Mouse (Mus musculus) frontal cortex, postnatal 14 days (tissue): ENCODE results near the gene Tmem35b.

Experiments used
- DNase-seq, 2 experiments: peaks; one replicate each; pipeline ENCODE4 v3.0.0; 2022; ENCODE audit warnings: low spot score in 2 of 2

Tmem35b gene

DNA sequence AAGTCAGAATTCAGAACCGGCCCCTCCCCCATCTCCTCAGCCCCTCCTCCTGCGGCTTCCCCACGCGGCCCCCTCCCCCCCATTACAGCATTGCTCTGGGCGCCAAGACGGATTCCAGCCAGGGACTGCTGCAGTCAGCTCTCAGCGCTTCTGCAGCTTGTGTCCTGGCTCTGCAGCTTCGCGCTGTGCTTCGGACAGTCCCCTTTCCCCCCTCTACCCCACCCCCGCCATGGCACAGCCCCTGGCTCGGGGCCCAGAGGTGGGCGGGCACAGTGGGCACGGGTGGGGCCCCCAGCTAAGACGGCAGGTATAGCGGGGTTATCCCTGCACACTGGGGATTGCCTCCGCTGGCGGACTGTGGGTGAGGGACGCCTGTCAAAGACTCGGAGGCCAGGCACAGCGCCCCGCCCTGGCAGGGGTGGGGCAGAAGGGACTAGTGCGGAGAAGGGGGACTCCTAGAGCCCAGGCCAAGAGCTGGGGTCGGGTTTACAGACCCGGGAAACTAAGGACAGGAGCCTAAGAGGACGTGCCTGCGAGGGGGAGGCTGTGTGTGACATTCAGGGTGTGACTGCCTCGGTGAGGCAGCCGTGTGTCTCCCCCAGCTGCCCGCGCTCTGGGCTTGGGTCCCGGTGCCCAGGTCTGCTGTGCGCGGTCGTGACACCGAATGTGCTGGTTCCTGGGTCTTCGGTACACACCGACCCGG, 44.9 kb downstream of the Tmem35b start:
- peak in 1 of 2 experiments; percentile 64 for DNase-seq

DNA sequence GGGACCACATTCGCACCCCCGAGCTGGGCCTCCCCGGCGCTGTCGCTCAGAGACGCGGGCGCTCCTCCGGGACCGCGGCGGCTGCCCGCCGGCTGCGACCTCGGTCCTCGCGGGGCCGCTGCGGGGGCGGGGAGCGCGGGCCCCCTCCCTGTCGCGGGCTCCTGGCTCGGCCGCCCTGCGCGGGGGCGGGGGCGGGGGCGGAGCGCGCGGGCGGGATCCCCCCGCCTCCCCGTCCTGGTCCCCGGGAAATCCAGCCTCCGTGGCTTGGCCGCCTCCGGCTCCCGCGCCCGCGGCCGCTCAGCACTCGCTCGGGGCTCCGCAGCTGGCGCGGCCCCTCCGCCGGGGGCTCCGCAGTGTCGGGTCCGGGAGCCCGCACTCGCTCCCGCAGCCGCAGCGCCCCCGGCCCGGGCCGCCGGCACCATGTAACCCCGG, 45.4 kb downstream of the Tmem35b start, which contains the start of gene Dlgap3:
Gene Dlgap3 (plus strand): TSS at position 291 of the 432 bp plus-strand sequence.
- DNase-seq = peak in 1 of 2 experiments; percentile 23

DNA sequence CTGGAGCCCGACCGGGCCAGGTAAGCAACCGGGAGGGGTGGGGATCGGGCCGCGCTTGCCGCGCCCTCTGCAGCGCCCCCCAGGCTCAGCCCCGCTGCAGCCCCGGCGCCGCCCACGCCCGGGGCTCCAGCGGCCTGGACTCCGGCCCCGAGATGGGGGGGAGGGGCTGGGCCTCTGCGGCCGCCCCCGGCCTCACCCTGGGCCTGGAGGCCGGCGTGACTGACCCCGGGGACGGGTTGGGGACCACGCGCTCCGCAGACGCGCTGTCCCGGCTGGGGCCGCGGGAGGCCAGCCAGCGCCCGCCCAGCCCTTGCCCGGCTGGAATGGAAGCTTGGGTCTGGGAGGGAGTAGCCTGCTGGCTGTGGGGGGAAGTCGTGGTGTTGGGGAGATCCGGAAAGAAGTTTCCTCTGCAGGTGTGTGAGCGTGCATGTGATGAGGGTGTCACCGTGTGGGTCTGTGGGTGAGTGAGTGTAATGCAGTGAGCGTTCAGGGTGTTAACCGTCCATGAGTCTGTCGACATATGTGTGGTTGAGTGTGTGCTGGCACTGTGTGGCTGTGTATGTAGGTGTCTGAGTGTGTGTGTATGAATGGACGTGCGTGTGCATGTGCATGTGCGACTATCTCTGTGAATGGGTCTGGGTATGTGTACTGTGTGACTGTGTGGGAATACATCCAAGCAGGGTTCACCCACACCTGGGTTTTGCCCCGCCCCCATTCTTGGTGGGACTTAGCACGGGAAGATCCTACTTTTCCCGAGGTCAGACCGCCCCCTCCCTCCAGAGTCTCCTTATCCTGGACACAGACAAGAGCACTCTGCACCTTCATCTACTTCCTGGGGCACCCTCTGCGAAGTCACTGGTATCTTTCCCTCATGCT, 46.1 kb downstream of the Tmem35b start:
- DNase-seq = peak in 1 of 2 experiments; percentile 30

DNA sequence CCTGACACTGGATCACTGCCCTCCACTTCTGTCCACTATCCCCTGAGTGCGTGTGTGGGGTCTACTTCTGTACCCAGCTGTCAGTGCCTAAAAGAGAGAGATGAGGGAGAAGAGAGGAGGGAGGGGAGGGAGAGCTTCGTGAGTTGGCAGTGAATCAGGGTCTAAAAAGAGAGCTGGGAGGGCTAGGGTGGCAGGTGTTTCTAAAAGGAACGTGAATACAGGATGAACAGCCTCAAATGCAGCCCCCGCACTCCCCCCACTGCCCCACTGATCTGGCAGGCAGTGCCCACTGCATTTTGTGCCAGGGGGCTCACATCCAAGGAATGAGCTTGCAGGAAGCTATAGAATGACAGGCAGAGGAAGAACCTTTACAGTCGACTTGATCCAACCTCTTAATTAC, 47.4 kb downstream of the Tmem35b start:
- DNase-seq = peak; percentile 56 to 74

DNA sequence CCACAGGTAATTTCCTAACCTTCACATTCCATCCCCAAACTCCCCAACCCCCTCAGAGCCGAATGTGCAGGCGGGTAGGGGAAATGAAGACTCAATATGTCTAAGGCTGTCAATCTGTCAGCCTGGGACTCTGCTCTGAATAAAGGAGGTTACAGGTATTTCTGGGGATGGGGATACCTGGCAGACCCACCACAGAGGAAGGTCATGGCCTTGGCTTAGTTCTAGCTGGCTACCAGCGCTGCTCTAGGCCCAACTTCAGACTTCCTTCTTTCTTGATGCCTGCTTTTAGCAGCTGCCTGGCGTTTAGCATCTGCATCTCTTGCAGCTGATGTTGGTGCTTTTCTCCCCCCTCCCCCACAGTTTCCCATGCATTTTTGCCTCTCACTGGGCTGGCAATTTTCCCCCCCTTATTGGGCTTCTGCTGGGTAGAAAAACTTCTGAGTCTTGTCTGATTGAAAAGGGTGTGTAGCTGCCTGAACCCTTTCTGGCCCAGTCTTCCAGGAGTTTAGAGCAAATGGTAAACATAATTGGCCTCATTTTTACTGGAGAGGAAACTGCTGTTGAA, 47.9 kb downstream of the Tmem35b start:
- no peak for DNase-seq

DNA sequence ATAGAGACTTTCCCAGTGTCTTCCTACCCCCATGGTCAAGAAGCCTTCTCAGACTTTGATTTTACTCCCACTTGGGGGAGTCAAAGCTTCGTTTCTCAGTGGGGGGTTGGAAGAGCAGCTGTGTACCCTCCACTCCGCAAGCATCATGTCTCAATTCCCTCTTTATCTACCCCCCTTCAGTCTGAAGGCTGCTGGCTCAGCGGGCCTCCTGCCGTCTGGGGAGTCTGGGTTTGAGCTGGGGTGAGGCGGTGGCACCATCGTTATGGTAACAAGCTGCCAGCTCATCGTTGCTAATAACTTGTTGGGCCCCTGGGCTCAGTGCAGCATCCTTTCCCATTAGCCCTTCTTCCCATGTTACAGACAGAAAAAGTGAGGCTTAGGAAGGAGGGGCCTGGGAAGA, 48.6 kb downstream of the Tmem35b start:
- DNase-seq = no peak

DNA sequence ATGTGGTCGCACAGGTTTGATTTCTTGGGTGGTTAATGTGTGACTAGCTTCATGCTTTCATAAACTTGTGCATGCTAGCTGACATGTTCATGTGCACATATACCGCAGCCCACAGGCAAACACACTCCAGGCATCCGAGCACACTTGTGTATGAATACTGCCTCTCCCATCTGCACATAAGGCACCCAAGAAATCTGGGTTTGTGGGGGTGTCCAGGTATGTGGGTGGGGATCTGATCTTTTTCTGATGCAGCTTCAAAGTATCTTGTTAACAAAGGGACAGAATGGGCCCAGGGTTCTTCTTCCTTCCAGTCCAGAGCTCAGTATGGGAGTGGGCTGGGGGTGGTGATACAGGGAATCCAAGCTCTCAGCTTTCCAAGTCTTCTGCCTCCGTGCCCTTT, 49.1 kb downstream of the Tmem35b start:
- DNase-seq = no peak

DNA sequence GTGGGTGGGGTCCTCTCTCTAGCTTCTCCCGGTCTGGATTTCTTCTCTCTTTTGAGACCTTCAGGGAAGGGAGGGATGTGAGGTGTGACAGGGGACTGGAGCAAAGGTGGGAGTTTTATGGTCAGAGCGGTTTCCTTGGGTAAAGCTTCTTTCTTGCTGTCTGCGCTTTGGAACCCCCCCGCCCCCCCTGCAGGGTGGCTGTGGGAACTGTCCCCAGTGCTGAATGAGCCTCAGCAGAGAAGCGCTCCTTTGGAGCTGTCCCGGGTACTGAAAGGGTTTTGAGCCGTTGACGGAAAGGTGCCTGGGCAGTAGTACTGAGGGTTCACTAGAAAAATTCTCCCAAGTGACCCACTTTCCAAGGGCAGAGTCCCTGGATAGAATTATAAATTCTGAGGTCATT, 50.0 kb downstream of the Tmem35b start:
- no peak for DNase-seq

DNA sequence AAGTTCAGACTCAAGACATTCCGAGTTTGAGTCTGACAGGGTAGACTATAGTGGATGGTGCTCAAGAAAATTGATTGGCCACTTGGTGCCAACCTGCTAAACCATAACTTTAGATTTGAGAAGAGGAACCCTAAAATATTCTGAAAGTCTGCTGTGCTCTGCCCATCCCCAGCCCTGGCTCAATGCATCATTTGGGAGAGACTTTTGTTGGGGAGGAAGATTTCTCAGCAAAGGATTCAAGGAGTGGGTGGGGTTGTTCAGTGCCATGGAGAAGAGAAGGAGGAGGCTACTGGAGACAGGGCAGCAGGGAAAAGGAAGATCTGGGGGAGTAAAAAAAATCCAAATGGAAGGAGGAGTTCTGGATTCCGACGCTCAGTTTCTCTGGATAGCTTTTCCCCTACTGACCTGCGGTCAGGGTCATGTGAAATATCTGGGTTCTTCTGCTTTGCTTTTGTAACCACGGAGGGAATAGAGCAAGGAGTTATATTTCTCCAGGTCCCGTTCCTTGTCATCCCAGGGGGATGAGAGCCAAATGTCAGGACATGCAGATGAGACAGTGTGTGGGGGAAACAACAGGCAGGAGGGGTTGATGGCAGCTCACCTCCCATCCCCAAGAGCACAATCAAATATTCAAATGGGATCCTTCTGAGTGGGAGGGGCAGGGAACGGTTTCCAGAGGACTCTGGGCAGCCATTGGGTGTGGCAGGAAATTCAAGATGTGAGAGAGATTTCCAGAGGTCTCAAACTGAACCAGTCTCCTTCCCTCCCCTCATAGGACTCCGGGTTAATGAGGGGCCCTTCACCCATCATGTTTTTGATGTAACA, 50.8 kb downstream of the Tmem35b start:
- no peak for DNase-seq

DNA sequence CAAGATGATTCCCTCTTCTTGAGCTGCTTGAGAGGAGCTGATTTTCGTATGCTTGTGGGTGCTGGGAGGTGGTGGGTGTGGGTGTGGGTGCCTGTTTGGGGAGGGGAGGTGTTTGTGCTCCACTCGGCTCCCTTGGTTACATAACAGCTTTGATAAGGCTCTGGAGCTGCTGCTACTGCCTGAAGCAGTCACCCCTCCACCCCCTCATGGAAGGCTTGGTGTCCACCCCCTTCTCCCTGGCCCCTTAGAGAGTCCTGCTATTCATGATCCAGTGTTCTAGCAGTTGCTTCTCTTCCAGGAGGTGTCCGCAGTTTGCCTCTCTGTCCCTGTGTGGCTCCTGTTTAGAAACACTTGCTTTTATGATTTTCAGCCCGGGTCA, 51.4 kb downstream of the Tmem35b start:
- no peak for DNase-seq

DNA sequence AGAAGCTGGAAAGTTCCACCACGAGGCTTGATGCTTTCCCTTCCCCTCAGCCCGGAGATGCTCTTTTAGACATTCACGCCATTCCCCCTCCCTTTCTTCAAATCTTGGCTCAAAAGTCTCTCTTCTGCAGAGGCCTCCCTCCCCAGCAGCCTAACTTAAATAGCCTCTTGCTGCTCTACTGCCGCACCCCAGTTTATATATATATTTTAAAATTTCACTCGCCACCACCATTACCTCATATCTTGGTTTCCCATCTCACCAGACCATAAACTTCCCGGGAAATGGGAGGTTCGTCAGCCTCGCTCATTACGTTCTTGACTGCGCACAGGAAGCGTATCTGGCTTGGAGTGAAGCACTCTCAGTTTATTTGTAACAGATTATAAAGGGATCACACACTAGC, 54.5 kb downstream of the Tmem35b start:
- DNase-seq = no peak

DNA sequence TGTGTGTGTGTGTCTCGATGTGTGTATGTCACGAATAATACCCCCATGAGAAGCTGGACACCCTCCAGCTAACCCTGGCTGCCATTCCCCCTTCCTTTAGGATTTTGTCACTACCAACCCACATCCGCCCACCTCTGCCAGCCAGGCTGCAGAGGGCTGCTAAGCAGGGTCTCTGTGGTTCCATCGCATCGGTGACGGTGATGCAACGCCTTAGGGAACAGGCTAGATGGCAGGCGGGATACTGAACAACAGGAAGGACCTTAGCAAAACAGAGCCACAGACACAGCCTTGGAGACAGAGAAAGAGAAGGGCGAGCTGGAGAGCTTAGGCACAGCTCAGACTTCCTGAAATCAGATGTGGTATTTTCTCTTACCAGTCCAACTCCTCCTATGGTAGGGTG, 55.2 kb downstream of the Tmem35b start:
- no peak for DNase-seq
